Mouse (Mus musculus): Measurements from ENCODE around the gene Batf.

DNA sequence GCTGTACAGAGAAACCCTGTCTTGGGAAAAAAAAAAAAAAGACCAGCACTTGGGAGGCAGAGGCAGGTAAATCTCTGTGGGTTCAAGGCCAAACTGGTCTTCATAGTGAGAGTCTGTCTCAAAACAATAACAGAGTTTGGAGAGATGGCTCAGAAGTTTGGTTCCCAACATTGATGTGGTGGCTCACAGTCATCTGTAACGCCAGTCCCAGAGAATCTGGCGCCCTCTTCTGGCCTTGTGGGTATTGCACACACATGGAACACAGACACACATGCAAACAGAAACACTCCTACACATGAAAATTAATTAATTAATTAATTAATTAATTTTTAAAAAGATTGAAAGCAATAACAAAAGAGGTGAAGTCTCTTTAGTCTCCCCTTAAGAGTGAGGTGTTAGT is 4.1 kb upstream of the Batf start:
- TF ChIP-seq POLR2A (IDR thresholded peaks at IDR 0.05; ENCODE audit: borderline replicate concordance, low read depth, low read length) (no peak), CTCF (IDR thresholded peaks at IDR 0.05; ENCODE audit: low read depth, low read length) (no peak)

Measured in bone marrow macrophage, adult 2 months (primary cell).